Mouse (Mus musculus): Measurements from ENCODE around the gene Meis2. TPM values are rescaled to one million over a fixed set of nuclear protein-coding genes. Genes with fewer than 3 reads are reported as not detected.

Gene Meis2
- total RNA-seq (2021): 10 to 100 TPM; 40.7 to 41.2 TPM
- long read RNA-seq, transcript Meis2-206 (13 exons, 3,697 nt): minor isoform, 5 of 40 reads
- long read RNA-seq, transcript Meis2-204 (13 exons, 3,229 nt): major isoform, 8 of 40 reads
- long read RNA-seq, transcript Meis2-202 (13 exons, 2,844 nt): minor isoform, 6 of 40 reads
- long read RNA-seq, partial matches to known transcripts: 9 of 40 reads
- long read RNA-seq, other reads (novel, unspliced or antisense): 10 of 40 reads

- DNase-seq (ENCODE audit: low spot score in 2 of 2): peak; percentile 52 to 70
Observed at GRCm38 (mm10) chr2:116065570-116066005, at the start of gene Meis2. Gene Meis2, minus strand, starts transcription at chr2:116065839.

GRCm38 (mm10) chr2:116106194-116106593 is 40.6 kb upstream of the Meis2 start:
- peak in 1 of 2 experiments; percentile 48 for DNase-seq (ENCODE audit: low spot score in 2 of 2)

DNA sequence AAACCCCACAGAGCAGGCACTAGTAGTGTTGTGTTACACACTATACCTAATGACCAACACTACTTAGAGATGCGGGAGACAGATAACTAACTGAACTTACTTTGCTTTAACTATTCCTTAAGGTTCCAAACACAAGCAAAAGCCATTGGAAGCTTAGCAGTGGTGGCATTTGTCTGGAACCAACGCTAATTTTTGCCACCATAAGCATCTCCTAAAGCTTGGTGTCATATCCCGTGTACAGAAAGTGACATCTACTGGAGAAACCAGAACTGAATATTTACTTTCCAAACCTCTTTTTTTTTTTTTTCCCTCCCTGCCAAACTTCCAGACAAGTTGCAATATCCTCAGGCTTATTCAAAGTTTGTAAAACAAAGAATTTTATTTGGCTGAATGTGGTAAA is 39.5 kb upstream of the Meis2 start:
- DNase-seq (ENCODE audit: low spot score in 2 of 2): peak in 1 of 2 experiments; percentile 11

GRCm38 (mm10) chr2:116103411-116103996 is 37.9 kb upstream of the Meis2 start:
- DNase-seq (ENCODE audit: low spot score in 2 of 2): no peak

DNA sequence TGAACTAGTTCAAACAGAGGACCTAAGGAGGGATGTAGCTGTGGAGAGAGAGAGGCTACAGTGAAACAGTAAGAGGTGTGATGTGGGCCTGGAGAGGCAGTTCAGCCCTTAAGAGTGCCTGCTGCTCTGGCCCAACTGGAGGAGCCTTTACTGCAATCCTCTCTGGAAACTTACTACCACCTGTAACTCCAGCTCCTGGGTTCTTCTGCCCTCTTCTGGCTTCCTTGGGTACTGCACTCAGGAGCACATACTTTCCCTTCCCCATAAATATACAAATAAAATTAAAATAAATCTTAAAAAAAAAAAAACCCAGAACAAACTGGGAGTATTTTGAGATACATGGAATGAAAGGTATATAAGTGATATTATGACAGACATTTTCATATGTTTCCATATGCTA is 35.6 kb upstream of the Meis2 start:
- DNase-seq (ENCODE audit: low spot score in 2 of 2): peak; percentile 1 to 28

- DNase-seq (ENCODE audit: low spot score in 2 of 2): no peak
Observed at GRCm38 (mm10) chr2:116080961-116081360, 15.3 kb upstream of the Meis2 start.

DNA sequence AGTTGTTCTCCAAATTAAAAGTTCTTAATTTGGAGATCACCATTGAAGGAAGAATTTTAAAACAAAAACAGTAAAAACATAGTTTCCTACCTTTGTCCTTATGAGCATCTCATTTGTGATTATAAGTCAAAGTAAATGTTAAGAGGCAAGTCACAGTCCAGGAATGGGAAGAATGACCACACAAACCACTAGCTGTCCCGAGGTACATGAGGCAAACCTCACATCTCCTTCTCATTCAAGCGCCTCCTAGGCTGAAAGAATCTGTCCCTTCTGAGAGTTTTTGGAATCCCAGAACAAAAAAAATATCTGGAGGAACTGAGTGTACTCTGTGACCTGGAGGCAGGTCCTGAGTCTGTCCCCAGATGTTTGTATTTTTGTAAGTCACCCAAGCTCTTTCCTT is 13.2 kb upstream of the Meis2 start:
- no peak for DNase-seq (ENCODE audit: low spot score in 2 of 2)

DNA sequence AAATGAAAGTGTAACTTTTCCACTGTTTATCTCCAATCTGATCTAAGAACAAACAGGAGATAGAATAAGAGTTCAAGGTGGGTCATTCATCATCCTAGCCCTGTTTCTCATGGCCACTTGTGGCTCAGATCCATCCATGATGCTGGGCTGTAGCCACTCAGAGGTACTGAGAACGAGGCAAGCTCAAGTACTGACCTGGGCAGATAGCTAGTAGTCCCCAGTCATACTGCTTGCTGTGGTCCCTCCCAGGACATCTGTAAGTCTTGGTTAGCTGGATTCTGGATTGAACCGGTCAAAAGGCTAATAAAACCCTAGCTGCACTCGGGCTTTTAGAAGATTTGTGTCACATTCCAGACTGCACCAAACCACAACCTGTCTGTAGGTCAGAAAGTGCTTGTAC is 12.1 kb upstream of the Meis2 start:
- no peak for DNase-seq (ENCODE audit: low spot score in 2 of 2)

- DNase-seq (ENCODE audit: low spot score in 2 of 2): no peak
Observed at GRCm38 (mm10) chr2:116076752-116077480, 11.3 kb upstream of the Meis2 start.

- peak in 1 of 2 experiments; percentile 15 for DNase-seq (ENCODE audit: low spot score in 2 of 2)
Observed at GRCm38 (mm10) chr2:116075902-116076301, 10.3 kb upstream of the Meis2 start.

GRCm38 (mm10) chr2:116075477-116075876 is 9.8 kb upstream of the Meis2 start:
- DNase-seq (ENCODE audit: low spot score in 2 of 2): peak in 1 of 2 experiments; percentile 7

- no peak for DNase-seq (ENCODE audit: low spot score in 2 of 2)
Observed at GRCm38 (mm10) chr2:116074726-116075440, 9.2 kb upstream of the Meis2 start.

- no peak for DNase-seq (ENCODE audit: low spot score in 2 of 2)
Observed at GRCm38 (mm10) chr2:116074061-116074460, 8.4 kb upstream of the Meis2 start.

DNA sequence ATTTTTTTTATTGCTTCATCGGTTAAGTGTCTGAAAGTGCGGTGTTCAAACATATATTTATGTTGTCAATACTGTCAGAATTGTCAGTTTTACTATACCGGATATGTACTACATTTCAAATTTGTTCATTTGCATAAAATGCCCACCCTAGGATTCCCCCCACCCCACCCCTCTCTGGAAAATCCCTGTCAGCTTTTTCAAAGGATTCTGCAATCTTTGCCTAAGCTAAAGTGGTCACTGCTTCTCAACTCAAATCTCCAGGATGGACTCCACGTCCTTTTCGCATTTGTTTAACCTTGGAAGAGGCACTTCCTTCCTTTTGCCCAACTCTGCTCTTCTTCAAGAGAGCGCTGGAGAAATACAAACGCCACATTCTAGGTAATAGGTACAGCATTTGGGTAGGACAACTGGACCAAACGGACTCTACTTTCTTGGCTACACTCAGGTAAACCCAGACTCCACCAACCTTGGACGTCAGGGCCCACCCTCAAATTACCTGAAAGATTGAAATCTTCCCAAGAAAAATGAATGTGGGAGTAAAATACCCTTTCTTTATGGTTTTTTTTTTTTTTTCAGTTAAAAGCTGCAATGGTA is 7.8 kb upstream of the Meis2 start:
- peak in 1 of 2 experiments; percentile 2 for DNase-seq (ENCODE audit: low spot score in 2 of 2)

- no peak for DNase-seq (ENCODE audit: low spot score in 2 of 2)
Observed at GRCm38 (mm10) chr2:116072706-116073105, 7.1 kb upstream of the Meis2 start.

DNA sequence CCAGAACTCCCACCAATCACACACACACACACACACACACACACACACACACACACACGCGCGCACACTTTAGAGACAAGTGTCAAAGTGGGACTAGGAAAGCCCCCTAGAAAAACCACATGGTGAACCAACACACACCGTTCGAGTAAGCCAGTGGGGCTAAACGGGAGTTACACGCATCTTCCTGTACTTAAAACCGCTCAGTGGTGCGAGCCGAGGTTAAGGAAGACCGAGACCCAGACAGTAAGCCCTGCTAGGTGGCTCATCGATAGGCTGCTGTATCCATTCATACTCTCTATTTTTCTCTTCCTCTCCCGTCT is 6.6 kb upstream of the Meis2 start:
- no peak for DNase-seq (ENCODE audit: low spot score in 2 of 2)

DNA sequence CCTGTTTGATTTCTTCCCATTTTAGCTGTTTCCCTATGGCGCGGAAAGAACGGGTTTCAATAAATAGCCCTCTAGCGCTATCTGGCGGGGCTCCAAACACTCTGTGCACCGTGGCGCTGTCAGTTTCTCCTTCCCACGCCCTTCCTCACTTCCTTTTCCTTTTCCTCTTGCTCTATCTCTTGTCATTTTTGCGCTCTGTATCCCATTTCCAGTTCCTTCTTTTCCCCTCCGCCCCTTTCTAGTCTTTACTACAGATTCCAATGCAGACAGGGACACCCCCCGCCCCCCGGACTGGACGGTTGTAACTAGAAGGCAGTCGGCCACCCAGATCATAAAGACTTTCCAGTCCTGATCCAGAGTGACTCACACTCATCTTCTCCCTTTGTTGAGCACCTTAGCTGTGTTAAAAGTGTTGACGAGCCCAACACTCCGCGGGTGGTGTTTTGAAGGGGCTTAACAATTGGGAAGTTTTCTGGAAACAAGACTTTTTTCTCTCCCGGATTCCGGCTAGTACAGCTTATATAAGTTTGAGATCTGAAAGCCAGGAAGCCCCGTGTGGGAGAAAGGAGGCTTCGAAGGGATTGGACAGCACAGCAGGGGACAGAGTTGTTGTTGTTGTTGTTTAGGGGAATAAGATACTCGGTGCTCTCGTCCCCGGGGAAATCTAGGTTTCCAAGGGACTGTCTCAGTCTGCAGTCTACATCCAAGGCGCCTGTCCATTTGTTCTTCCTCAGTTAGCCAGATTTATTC is 6.1 kb upstream of the Meis2 start:
- DNase-seq (ENCODE audit: low spot score in 2 of 2): peak in 1 of 2 experiments; percentile 69

DNA sequence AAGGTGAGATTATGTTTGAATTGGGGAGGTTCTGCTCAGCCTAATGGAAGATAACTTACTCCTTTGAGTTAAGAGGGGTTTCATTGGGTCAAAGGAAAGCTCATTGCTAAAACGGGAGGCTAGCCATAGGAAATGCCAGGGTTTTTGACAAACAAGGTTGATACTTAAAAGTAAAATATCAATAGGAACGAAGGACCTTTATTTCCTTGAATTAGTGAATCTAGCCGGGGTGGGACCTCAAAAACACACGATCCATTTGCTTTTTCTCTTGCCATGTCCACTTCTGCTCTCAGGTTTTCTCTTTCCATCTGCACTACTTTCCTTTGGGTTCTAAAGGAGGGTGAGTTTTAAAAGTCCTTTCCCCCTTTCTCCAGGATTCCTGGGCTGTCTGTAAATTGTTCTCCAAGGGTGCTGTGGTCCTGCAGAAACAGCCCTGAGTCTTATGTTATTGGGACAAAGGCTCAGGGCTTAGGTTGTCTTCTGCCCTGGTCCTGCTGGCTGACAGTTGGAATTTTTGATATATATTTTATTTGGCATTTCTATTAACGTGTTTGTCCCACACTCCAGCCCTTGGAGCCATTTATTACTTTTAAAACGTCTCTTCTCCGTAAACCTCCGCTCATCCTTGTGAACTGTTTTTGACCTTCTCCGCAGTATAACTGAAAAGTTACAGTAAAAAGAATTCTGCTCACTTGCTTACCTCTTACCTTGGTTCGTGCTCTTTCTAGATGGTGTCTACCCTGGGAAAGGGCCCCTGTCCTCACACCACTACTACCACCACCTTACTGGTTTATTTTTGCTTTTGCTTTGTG is 5.2 kb upstream of the Meis2 start:
- no peak for DNase-seq (ENCODE audit: low spot score in 2 of 2)

GRCm38 (mm10) chr2:116069451-116070225 is 4.0 kb upstream of the Meis2 start:
- DNase-seq (ENCODE audit: low spot score in 2 of 2): no peak

Measured in layer of hippocampus, adult 18-20 months (tissue).